Mouse (Mus musculus) heart, embryonic 11.5 days (tissue): ENCODE results near the gene Tnrc18. TPM values are rescaled to one million over a fixed set of nuclear protein-coding genes. Genes with fewer than 3 reads are reported as not detected.
"Not testable (repeated sequence)": the region's sequence is repeated elsewhere in the genome, so short reads cannot be mapped to it uniquely, and the experiment has no call there.

Source experiments
- ATAC-seq: fragments of 200-750 bp; cut with Nextera tagmentation; replicated peaks from 2 replicates; pipeline ENCODE4 v1.8.0; 2017; ENCODE audit warnings: moderate library complexity; ENCODE audit not compliant: insufficient number of reproducible peaks, low FRiP score, low TSS enrichment
- H3K27ac ChIP-seq: fragments of 300-500 bp; sonication (generic); 2 replicates; pipeline ENCODE4 v1.5.1; 2014; ENCODE audit warnings: mild to moderate bottlenecking, low read depth, low read length
- H3K27me3 ChIP-seq: fragments of 300-500 bp; sonication (generic); 2 replicates; pipeline ENCODE4 v1.6.1; 2014; ENCODE audit warnings: mild to moderate bottlenecking, low read length, mixed read lengths; ENCODE audit not compliant: control insufficient read depth, insufficient read depth
- H3K36me3 ChIP-seq: fragments of 300-500 bp; sonication (generic); 2 replicates; pipeline ENCODE4 v1.6.1; 2014; ENCODE audit warnings: mild to moderate bottlenecking, low read length, moderate library complexity, mixed read lengths; ENCODE audit not compliant: control insufficient read depth, insufficient read depth
- H3K4me1 ChIP-seq: fragments of 300-500 bp; sonication (generic); 2 replicates; pipeline ENCODE4 v1.6.1; 2014; ENCODE audit warnings: low read length; ENCODE audit not compliant: control insufficient read depth, insufficient read depth
- H3K4me2 ChIP-seq: fragments of 300-500 bp; sonication (generic); 2 replicates; pipeline ENCODE4 v1.6.1; 2014; ENCODE audit warnings: mild to moderate bottlenecking, moderate library complexity
- H3K4me3 ChIP-seq: fragments of 300-500 bp; sonication (generic); 2 replicates; pipeline ENCODE4 v1.5.1; 2014; ENCODE audit warnings: low read depth, low read length
- H3K9ac ChIP-seq: fragments of 300-500 bp; sonication (generic); 2 replicates; pipeline ENCODE4 v1.6.1; 2014; ENCODE audit warnings: mild to moderate bottlenecking, low read depth, low read length, moderate library complexity
- H3K9me3 ChIP-seq: fragments of 300-500 bp; sonication (generic); replicated peaks from 2 replicates; pipeline ENCODE4 v1.6.1; 2016; ENCODE audit warnings: low read length; ENCODE audit not compliant: control insufficient read depth
- WGBS: fragments of 180-500 bp; shearing (Covaris S2); extraction: QIAGEN DNeasy Blood & Tissue Kit; methylation state at CpG from one replicate; pipeline ENCODE4 v1.1.7; 2014; ENCODE audit not compliant: insufficient replicate concordance; 5-methylcytosine and 5-hydroxymethylcytosine counted together
- polyA plus RNA-seq: library from polyadenylated mRNA; unstranded; fragments of >200 nt; fragmentation: Nextera tagmentation; extraction: Ambion mirVana; gene quantifications from 2 replicates; pipeline ENCODE4 v1.2.1, GENCODE M21; 2014

Gene Tnrc18
- polyA plus RNA-seq, 1 experiment from 2014 or later: 23.5 TPM

GRCm38 (mm10) chr5:142848911-142849310 is 31.4 kb upstream of the Tnrc18 start:
- H3K4me3 ChIP-seq: no peak overlapping the region
- no peak overlapping the region for H3K27ac ChIP-seq
- no peaks in the 10 kb centered on the region for H3K36me3 ChIP-seq
- H3K9me3 ChIP-seq: no peaks in the 10 kb centered on the region
- no peaks in the 10 kb centered on the region for H3K27me3 ChIP-seq
- WGBS: 80% methylated on average over 7 of the region's 7 CpGs
- no peak overlapping the region for H3K4me2 ChIP-seq
- no peak overlapping the region for H3K9ac ChIP-seq
- no peaks in the 10 kb centered on the region for H3K4me1 ChIP-seq
- ATAC-seq: no peak

DNA sequence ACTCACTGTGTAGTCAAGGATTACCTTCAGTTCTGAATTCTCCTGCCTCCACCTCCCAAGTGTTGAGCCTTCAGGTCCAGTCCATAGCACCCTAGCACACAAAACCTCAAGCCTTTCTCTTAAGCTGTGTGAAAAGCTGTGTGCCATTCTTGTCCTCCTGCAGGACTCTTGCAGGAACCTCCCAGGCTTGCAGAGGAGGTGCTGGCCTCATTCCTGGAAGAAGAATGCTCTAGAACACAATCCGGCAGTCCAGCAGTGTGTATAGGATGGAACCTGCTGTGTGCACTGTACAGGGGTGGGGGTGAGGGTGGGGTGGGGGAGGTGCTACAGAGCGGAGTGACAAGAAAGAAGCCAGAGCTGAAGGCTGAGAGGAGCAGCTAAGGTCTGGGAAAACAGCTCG is 30.7 kb upstream of the Tnrc18 start:
- no peaks in the 10 kb centered on the region for H3K36me3 ChIP-seq
- no peaks in the 10 kb centered on the region for H3K9me3 ChIP-seq
- no peak overlapping the region for H3K9ac ChIP-seq
- WGBS: 49% methylated on average over 3 of the region's 3 CpGs
- H3K4me1 ChIP-seq: no peaks in the 10 kb centered on the region
- no peak overlapping the region for H3K27ac ChIP-seq
- no peak overlapping the region for H3K4me3 ChIP-seq
- no peaks in the 10 kb centered on the region for H3K27me3 ChIP-seq
- no peak overlapping the region for H3K4me2 ChIP-seq
- ATAC-seq: no peak

GRCm38 (mm10) chr5:142844467-142844866 is 27.0 kb upstream of the Tnrc18 start:
- WGBS: 52% methylated on average over 8 of the region's 8 CpGs
- H3K9me3 ChIP-seq: no peaks in the 10 kb centered on the region
- ATAC-seq: no peak
- H3K9ac ChIP-seq: no peak overlapping the region
- H3K27ac ChIP-seq: no peak overlapping the region
- no peaks in the 10 kb centered on the region; the same call in 1 of the 2 replicates for H3K4me1 ChIP-seq
- no peak overlapping the region for H3K4me2 ChIP-seq
- no peaks in the 10 kb centered on the region for H3K36me3 ChIP-seq
- H3K4me3 ChIP-seq: no peak overlapping the region
- no peaks in the 10 kb centered on the region for H3K27me3 ChIP-seq

- H3K27me3 ChIP-seq: no peaks in the 10 kb centered on the region
- H3K9ac ChIP-seq: no peak overlapping the region
- no peak overlapping the region for H3K4me3 ChIP-seq
- no peak overlapping the region for H3K4me2 ChIP-seq
- ATAC-seq: no peak
- 19% methylated on average over 7 of the region's 7 CpGs for WGBS
- H3K9me3 ChIP-seq: no peaks in the 10 kb centered on the region
- no peaks in the 10 kb centered on the region; the same call in 1 of the 2 replicates for H3K4me1 ChIP-seq
- H3K27ac ChIP-seq: no peak overlapping the region
- no peaks in the 10 kb centered on the region for H3K36me3 ChIP-seq
These were observed 24.7 kb upstream of the Tnrc18 start for GRCm38 (mm10) chr5:142842137-142842642.

DNA sequence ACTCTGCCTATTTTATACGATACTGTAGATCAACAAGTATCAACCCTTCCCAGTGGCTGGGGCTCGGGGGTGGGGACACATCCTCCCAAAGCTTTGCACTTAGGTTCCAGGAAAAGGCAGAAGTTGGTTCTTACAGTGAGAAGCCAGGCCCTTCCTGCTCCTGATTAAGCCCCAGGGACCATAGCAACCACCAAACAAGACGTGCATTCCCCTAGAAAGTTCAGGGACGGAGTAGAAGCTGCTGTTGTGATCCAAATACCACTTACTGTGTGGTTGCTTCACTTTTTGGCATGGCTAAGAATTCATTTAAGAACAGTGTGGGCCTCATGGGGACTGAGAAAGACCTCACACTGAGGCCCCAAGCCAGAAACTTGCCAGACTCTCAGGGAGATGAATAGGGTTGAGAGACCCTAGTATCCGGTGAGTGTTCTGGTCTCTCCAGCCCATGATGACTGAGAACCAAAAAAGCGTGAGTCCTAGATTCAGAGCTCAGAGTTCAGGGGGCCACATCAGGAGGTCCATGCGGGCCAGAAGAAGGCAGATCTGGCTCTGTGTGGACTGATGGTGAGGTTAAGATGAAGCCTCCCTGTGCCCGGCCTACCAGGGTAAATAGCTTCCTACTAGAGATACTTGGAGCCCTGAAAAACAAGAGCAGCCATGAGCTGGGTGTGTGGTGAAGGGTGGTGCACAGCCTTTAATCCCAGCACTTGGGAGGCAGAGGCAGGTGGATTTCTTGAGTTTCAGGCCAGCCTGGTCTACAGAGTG is 24.1 kb upstream of the Tnrc18 start:
- no peak overlapping the region for H3K9ac ChIP-seq
- 54% methylated on average over 8 of the region's 8 CpGs for WGBS

GRCm38 (mm10) chr5:142837427-142837826 is 20.0 kb upstream of the Tnrc18 start:
- not testable (repeated sequence) for H3K9me3 ChIP-seq, H3K4me3 ChIP-seq, H3K4me2 ChIP-seq, H3K27me3 ChIP-seq, ATAC-seq, H3K36me3 ChIP-seq, H3K9ac ChIP-seq, H3K27ac ChIP-seq, H3K4me1 ChIP-seq
- 95% methylated on average over 2 of the region's 2 CpGs for WGBS

More for the DNA sequence above, 24.1 kb upstream of the Tnrc18 start:
- Histone ChIP-seq H3K36me3 (no peaks in the 10 kb centered on the region), H3K27me3 (no peaks in the 10 kb centered on the region), H3K4me1 (no peaks in the 10 kb centered on the region; the same call in 1 of the 2 replicates), H3K9me3 (no peaks in the 10 kb centered on the region), H3K27ac (0 out of 2 replicates have a peak overlapping the region, but pooled peaks have one; percentile 16), H3K4me2 (no peak overlapping the region), H3K4me3 (no peak overlapping the region)
- ATAC-seq: no peak

DNA sequence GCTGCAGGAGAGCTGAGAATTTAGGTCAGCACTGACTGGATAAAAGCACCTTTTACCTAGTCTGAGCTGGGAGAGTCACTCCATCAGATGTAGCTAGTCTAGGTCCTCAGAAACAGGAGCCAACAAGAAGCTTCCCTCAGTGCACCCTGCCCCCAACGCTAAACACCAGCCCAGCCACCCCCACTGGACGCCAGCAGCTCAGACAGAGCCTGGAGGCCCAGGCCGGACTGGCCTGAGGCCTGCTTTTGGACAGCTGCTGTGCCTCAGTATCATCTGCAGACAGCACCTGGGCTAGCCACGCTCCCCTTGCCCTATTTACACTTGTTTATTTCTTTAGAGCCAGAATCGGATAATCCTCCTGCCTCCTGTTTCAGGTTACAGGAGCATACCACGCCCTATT is 19.4 kb upstream of the Tnrc18 start:
- 64% methylated on average over 6 of the region's 6 CpGs for WGBS

DNA sequence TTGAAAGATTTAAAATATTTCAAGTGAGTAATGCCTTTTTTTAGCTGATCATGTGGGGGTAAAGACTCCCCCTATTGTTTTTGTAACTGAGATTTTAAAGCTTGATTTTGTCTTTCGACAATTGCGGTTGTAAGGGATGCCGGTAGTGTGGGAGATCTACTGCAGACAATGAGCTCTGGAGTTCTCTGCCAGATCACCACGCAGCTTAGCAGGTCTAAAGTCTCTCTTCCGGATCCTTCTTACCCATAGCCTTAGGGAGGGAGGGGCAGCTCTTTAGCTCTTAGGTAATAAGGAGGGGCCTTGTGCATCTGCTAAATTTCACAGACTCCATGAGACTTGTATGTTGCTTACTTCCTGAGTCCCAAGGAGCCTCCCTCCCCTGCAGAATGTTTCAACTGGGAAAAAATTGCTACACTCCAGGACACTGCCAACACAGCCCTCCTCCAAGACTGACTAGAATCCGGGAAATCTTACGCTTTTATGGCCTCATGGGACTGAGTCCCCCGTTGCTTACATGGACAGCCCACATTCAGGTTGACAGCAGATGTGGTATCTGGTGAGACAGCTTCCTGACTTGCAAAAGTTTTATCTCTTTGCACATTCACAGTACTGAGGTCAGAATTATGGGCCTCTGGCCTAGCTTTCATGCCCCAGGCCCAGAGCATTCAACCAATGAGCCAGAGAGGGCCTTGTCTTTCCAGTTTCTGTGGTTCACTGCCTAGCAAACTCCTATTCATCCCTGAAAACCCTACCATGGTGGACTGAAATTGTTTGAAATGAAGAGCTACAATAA is 16.4 kb upstream of the Tnrc18 start:
- no peak overlapping the region for H3K27ac ChIP-seq
- 61% methylated on average over 8 of the region's 8 CpGs for WGBS

More for the DNA sequence above, 19.4 kb upstream of the Tnrc18 start:
- no peaks in the 10 kb centered on the region; the same call in 1 of the 2 replicates for H3K4me1 ChIP-seq
- H3K27me3 ChIP-seq: no peaks in the 10 kb centered on the region
- H3K36me3 ChIP-seq: no peaks in the 10 kb centered on the region
- H3K9ac ChIP-seq: no peak overlapping the region
- ATAC-seq: no peak
- no peak overlapping the region for H3K4me2 ChIP-seq
- no peaks in the 10 kb centered on the region for H3K9me3 ChIP-seq
- no peak overlapping the region for H3K4me3 ChIP-seq
- H3K27ac ChIP-seq: no peak overlapping the region

More for the DNA sequence above, 16.4 kb upstream of the Tnrc18 start:
- no peak overlapping the region for H3K4me3 ChIP-seq
- H3K9ac ChIP-seq: no peak overlapping the region
- ATAC-seq: no peak
- H3K27me3 ChIP-seq: no peaks in the 10 kb centered on the region
- no peaks in the 10 kb centered on the region for H3K4me1 ChIP-seq
- H3K9me3 ChIP-seq: no peaks in the 10 kb centered on the region; the same call in 1 of the 2 replicates
- H3K36me3 ChIP-seq: no peaks in the 10 kb centered on the region
- no peak overlapping the region for H3K4me2 ChIP-seq
